Mouse (Mus musculus) megakaryocyte, embryonic 14.5 days (primary cell): ENCODE measurements at regions not wholly inside any gene's neighbourhood (a gene's known extent, or its start where the extent isn't known, plus 50 kb on each side); places are given as distances from the start of the nearest gene placed in this dataset.
A peak's percentile ranks its signal among the peaks of the same experiment; 100 is the strongest.

Experiments
- H3K27me3 ChIP-seq: replicated peaks from 2 replicates; pipeline ENCODE3; 2012; ENCODE audit warnings: inconsistent platforms
- H3K36me3 ChIP-seq: replicated peaks from 2 replicates; pipeline ENCODE3; 2012; ENCODE audit warnings: low read length, inconsistent platforms, mixed read lengths
- H3K4me1 ChIP-seq: 2 replicates; pipeline ENCODE4 v1.6.1; 2012; ENCODE audit warnings: inconsistent platforms
- H3K4me3 ChIP-seq: replicated peaks from 2 replicates; pipeline ENCODE3; 2012; ENCODE audit warnings: moderate library complexity, mild to moderate bottlenecking, inconsistent platforms
- H3K9me3 ChIP-seq: 2 replicates; pipeline ENCODE4 v1.6.1; 2012; ENCODE audit warnings: inconsistent platforms
- FLI1 ChIP-seq: IDR thresholded peaks from 2 replicates; pipeline ENCODE4 v1.6.1; 2012; ENCODE audit warnings: low read length, inconsistent platforms, mixed read lengths
- GATA1 ChIP-seq: IDR thresholded peaks from 3 replicates; pipeline ENCODE4 v1.6.1; 2012; ENCODE audit warnings: mixed read lengths, low read length, inconsistent platforms, borderline replicate concordance

GRCm38 (mm10) chr7:145008662-145009333 is 69.1 kb upstream of the Ccnd1 start:
- Histone ChIP-seq H3K4me3 (no peak overlapping the region), H3K36me3 (no peaks in the 10 kb centered on the region), H3K4me1 (peaks cover 33% of the 10 kb centered on the region), H3K27me3 (peaks cover 71% of the 10 kb centered on the region), H3K9me3 (no peaks in the 10 kb centered on the region)
- TF ChIP-seq FLI1: no peak
- no peak for TF ChIP-seq GATA1

GRCm38 (mm10) chr7:145007216-145007615 is 67.5 kb upstream of the Ccnd1 start:
- no peak overlapping the region for H3K4me3 ChIP-seq
- no peaks in the 10 kb centered on the region for H3K36me3 ChIP-seq
- H3K9me3 ChIP-seq: no peaks in the 10 kb centered on the region
- TF ChIP-seq GATA1 (no peak), FLI1 (no peak)
- peaks cover 44% of the 10 kb centered on the region for H3K4me1 ChIP-seq
- peaks cover 64% of the 10 kb centered on the region for H3K27me3 ChIP-seq

- peaks cover 69% of the 10 kb centered on the region for H3K4me1 ChIP-seq
- no peak for TF ChIP-seq FLI1
- no peak for TF ChIP-seq GATA1
- H3K4me3 ChIP-seq: peak overlapping the region; percentile 5
- peaks cover 41% of the 10 kb centered on the region for H3K27me3 ChIP-seq
- no peaks in the 10 kb centered on the region for H3K9me3 ChIP-seq
- no peaks in the 10 kb centered on the region for H3K36me3 ChIP-seq
Measured at GRCm38 (mm10) chr7:145001503-145002084, 61.9 kb upstream of the Ccnd1 start.

GRCm38 (mm10) chr7:144999741-145000140 is 60.0 kb upstream of the Ccnd1 start:
- H3K4me1 ChIP-seq: peaks cover 86% of the 10 kb centered on the region
- no peaks in the 10 kb centered on the region for H3K9me3 ChIP-seq
- H3K27me3 ChIP-seq: peaks cover 47% of the 10 kb centered on the region
- H3K4me3 ChIP-seq: no peak overlapping the region
- H3K36me3 ChIP-seq: no peaks in the 10 kb centered on the region
- TF ChIP-seq FLI1: no peak
- no peak for TF ChIP-seq GATA1

GRCm38 (mm10) chr7:144996847-144997246 is 57.1 kb upstream of the Ccnd1 start:
- no peaks in the 10 kb centered on the region for H3K36me3 ChIP-seq
- H3K27me3 ChIP-seq: peaks cover 63% of the 10 kb centered on the region
- no peak for TF ChIP-seq GATA1
- TF ChIP-seq FLI1: no peak
- H3K9me3 ChIP-seq: peaks cover 19% of the 10 kb centered on the region
- peaks cover 88% of the 10 kb centered on the region for H3K4me1 ChIP-seq
- no peak overlapping the region for H3K4me3 ChIP-seq

GRCm38 (mm10) chr7:144994229-144994628 is 54.5 kb upstream of the Ccnd1 start:
- H3K4me3 ChIP-seq: no peak overlapping the region

GRCm38 (mm10) chr7:144993566-144993965 is 53.8 kb upstream of the Ccnd1 start:
- peaks cover 90% of the 10 kb centered on the region for H3K27me3 ChIP-seq
- TF ChIP-seq GATA1 (no peak), FLI1 (no peak)

More at GRCm38 (mm10) chr7:144994229-144994628, 54.5 kb upstream of the Ccnd1 start:
- no peaks in the 10 kb centered on the region for H3K36me3 ChIP-seq
- H3K9me3 ChIP-seq: peaks cover 21% of the 10 kb centered on the region
- H3K27me3 ChIP-seq: peaks cover 86% of the 10 kb centered on the region
- H3K4me1 ChIP-seq: peaks cover 62% of the 10 kb centered on the region
- TF ChIP-seq FLI1 (no peak), GATA1 (no peak)

GRCm38 (mm10) chr7:144991760-144992159 is 52.0 kb upstream of the Ccnd1 start:
- Histone ChIP-seq H3K36me3 (no peaks in the 10 kb centered on the region), H3K9me3 (peaks cover 21% of the 10 kb centered on the region), H3K4me1 (peaks cover 49% of the 10 kb centered on the region), H3K4me3 (no peak overlapping the region), H3K27me3 (peaks cover 90% of the 10 kb centered on the region)
- no peak for TF ChIP-seq GATA1

More at GRCm38 (mm10) chr7:144993566-144993965, 53.8 kb upstream of the Ccnd1 start:
- H3K9me3 ChIP-seq: peaks cover 21% of the 10 kb centered on the region
- H3K36me3 ChIP-seq: no peaks in the 10 kb centered on the region
- H3K4me1 ChIP-seq: peaks cover 56% of the 10 kb centered on the region
- H3K4me3 ChIP-seq: no peak overlapping the region
